Mouse (Mus musculus) spleen, adult 2 months (tissue): ENCODE results near the gene Npr2.

Experiments
- CTCF ChIP-seq: fragments of 200-500 bp; IDR thresholded peaks from 2 replicates; pipeline ENCODE4 v1.5.1; 2011; ENCODE audit warnings: mild to moderate bottlenecking, inconsistent platforms; ENCODE audit not compliant: insufficient read depth, insufficient read length, insufficient replicate concordance; ENCODE audit errors: extremely low read depth
- POLR2A ChIP-seq: fragments of 200-500 bp; IDR thresholded peaks from 2 replicates; pipeline ENCODE4 v1.6.1; 2011; ENCODE audit warnings: low read depth, low read length, inconsistent platforms

- TF ChIP-seq CTCF: no peak
- no peak for TF ChIP-seq POLR2A
Measured at GRCm38 (mm10) chr4:43669428-43669794, 37.7 kb downstream of the Npr2 start.
